Mouse (Mus musculus) induced T-regulatory cell, adult 2 months (primary cell): ENCODE measurements at regions not wholly inside any gene's neighbourhood (a gene's known extent, or its start where the extent isn't known, plus 50 kb on each side); places are given as distances from the start of the nearest gene placed in this dataset.

Source experiments
- DNase-seq: peaks from one replicate; pipeline ENCODE4 v3.0.0-alpha.2; 2012; ENCODE audit warnings: low read depth

DNA sequence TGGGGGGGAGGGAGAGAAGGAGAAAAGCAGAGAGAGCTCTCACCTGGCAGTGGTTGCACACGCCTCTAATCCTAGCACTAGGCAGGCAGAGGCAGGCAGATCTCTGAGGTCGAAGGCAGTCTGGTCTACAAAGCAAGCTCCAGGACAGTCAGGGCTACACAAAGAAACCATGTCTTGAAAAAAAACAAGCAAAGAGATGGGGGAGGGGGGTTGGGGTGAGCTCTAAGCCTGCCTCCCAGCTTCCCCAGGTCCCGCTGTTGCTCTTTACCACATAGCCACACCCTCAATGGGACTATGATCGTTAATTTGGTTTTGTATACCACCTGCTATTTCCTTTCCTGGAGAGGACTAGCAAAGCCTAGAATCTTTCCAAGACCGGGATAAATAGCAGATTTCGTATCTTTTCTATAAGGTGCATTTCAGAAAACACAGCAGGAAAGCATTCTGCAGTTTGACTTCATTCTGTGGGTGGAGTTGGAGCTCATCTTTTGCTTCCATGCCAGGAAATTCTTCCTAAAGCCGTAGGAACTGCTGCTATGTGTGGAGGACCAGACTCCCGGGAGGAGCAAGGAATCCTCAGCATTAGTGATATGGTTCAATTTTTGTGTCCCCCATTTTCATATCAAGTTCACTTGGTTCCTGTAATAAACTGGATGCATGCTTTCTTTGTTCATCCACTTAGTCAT, 52.7 kb upstream of the Rgma start:
- DNase-seq = no peak

DNA sequence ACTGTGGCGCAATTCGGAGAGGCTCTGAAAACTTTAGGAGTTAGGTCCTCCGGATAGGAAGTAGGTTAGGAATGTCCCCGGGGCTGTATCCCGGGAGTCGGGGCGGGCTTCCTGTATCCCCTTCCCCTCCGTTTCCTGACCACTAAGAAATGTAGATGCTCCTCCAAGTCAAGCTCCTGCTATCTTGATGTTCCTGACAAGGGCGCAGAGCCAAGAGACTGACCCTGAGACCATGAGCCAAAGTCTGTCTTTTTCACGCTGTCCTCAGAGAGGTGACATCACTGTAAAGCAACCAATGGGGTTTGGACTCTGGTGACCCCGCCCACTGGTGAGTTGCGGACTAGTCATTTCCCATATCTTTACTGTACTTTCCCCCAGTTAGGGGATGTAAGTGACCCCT, 51.8 kb upstream of the Rgma start:
- no peak for DNase-seq

DNA sequence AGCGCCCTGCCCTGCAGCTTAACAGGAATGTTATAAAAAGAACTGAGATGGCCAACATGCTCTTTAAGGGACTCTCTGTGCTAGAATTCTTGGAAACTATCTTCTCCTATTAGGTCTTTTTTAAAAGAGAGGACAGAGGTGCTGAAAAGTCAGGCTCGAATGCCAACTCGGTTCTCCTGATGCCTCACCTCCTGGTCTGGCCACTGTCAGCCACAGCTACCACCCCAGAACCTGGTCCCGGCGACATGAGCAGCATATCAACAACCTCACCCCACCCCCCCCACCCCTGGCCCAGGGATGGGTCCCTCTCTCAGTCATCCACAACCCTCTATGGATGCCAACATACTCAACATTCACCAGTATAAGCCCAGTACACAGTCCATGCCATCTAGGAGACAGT, 49.8 kb upstream of the Rgma start:
- DNase-seq = no peak
